Mouse (Mus musculus): ENCODE results near the gene Cd274. TPM values are rescaled to one million over a fixed set of nuclear protein-coding genes. Genes with fewer than 3 reads are reported as not detected.

Cd274 gene
- total RNA-seq, 2 experiments from 2014 or later = 1.3 to 1.5 TPM

- DNase-seq = no peak
- intact Hi-C loops (cut with DNase I) = no loop called here
Measured at GRCm38 (mm10) chr19:29362173-29362930, 4.9 kb upstream of the Cd274 start.

- DNase-seq = no peak
- intact Hi-C loops (cut with DNase I) = no loop called here
Measured at GRCm38 (mm10) chr19:29363557-29363956, 3.7 kb upstream of the Cd274 start.

DNA sequence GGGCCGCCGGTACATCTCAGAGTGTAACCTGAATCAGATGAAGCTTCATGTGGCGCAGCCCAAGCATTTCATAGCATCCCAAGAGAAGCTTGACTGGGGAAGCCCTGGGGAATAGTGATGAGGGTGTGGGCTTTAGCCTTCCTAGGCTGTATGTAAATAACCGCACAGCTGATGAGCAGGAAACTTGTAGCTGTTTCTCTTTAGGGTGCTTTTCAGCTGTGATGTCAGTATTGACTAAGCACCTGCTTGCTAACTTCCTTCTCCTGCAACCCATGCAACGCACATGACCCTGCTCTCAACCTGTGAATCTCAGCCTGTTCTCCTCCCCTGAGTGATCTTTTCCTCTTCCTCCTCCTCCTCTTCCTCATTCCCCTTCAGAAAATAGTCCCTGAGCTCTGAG, 3.2 kb upstream of the Cd274 start:
- intact Hi-C loops (cut with DNase I) = no loop called here

GRCm38 (mm10) chr19:29365105-29365504, 2.1 kb upstream of the Cd274 start:
- intact Hi-C loops (cut with DNase I) = no loop called here
- DNase-seq = no peak

More for the DNA sequence above, 3.2 kb upstream of the Cd274 start:
- DNase-seq = no peak

DNA sequence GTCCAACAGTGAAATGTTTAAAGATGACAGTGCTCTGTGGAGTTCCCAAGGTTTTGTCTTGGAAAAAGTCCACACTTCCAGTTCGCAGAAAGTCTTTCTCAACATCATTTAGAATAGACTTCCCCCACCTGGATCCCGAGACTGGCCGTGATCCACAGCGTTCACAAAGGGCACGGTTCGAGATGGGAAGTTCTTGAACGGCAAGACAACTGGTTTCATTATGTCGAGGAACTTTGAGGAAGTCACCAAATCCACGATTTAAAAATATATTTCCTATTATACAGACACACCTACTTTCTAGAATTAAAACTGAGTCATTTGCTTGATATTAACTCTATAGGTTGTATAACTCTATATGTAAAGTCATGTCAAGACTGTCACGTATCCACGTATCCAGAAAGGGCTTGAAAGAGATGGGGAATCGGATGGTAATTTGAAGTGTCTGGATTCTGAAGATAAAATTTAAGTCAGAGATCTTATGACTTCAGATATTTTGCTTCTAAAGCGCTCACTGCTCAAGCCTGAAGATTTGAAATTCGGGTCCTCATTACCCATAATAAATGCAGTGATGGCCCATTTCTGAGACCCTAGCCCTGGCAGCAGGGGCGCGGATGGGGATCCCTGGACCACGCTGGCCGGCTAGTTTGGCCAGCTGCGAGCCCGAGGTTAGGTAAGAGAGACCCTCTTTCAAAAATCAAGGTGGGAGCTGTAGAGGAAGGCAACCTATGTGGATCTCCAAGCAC, 858 bp upstream of the Cd274 start:
- intact Hi-C loops (cut with DNase I) = no loop called here

GRCm38 (mm10) chr19:29368041-29368440, 786 bp downstream of the Cd274 start:
- intact Hi-C loops (cut with DNase I) = no loop called here
- no peak for DNase-seq

More for the DNA sequence above, 858 bp upstream of the Cd274 start:
- no peak for DNase-seq

DNA sequence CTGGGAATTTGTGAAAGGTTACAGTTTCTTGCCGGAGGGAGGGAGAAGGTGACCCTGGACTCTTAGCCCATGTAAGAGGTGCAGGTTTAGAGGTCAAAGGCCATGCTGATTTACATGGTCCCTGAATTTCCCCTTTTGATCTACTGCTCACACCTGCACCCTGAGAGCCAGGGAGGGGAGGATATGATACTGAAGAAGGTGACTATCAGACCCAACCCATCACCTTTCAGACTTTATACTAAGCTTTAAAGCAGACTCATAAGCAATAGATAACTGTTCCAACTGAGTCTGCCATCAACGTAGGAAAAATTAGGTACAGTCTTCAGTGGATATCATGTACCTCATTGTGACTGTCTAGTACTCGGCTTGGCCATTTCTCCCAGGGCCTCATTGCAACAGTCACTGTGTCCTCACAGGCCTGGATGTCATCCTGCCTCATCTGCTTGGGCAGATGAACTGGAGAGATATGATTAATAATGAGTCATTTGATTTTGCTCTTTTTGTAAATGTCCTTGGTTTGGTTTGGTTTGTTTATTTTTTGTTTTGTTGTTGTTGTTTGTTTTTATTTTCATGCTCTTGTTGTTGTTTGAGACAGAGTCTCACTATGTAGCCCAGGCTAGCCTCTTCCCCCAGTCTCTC, 1.5 kb downstream of the Cd274 start:
- intact Hi-C loops (cut with DNase I) = no loop called here
- DNase-seq = no peak

- no peak for DNase-seq
- intact Hi-C loops (cut with DNase I) = no loop called here
Measured at GRCm38 (mm10) chr19:29370112-29370511, 2.9 kb downstream of the Cd274 start.

- no peak for DNase-seq
- intact Hi-C loops (cut with DNase I) = no loop called here
Measured at GRCm38 (mm10) chr19:29370545-29371283, 3.5 kb downstream of the Cd274 start.

DNA sequence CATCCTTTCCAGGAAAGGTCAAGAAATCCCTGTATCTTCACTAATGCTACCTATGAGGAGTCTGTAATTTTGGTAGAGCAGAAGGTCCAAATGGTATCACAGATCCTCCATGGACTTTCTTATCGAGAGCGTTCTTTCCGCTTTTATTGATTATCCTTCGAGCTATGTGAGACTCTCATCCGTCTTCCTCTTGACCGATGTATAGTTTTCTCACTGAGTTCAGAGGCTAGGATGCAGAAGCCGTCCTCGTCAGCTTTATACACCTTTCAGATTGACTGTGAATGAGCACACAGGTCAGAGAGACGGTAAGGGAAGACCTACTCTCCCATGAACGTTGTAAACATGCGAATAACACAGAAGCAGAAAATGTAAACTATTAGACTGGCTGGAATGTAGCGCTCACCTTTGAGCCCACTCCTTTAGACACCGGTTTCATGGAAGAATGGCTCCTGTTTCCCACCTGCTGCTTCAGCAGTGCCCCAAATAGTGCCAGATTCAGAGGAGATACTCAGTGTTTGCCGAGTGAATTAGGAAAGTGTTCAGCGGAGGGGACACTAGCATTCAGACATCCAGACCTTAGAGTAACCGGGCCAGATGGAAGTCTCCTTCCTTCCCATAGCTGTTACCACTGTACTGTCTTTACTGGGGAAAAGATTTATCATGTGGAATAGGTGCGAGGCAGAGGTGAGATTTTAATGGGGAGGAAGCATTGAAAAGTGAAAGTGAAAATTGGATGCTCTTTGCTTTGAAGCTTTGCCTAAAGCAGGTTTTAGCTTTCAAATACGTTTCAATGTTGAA, 4.2 kb downstream of the Cd274 start:
- intact Hi-C loops (cut with DNase I) = no loop called here
- no peak for DNase-seq

DNA sequence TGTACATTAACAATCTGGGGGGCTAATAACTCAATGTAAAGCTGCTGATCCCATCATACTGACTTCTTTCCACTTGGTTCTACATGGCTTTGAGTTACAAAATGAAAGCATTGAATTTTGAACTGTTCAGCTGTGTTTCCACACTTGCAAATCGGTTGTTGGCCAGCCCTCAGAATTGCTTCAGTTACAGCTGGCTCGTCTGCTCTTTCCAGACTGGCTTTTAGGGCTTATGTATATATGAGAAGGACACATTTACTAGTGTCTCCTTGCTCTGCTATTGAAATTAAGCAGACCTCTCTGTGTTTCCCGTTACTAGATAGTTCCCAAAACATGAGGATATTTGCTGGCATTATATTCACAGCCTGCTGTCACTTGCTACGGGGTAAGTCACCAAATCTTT, 4.9 kb downstream of the Cd274 start:
- DNase-seq = no peak
- intact Hi-C loops (cut with DNase I) = no loop called here

GRCm38 (mm10) chr19:29372621-29373020, 5.4 kb downstream of the Cd274 start:
- intact Hi-C loops (cut with DNase I) = no loop called here
- no peak for DNase-seq

DNA sequence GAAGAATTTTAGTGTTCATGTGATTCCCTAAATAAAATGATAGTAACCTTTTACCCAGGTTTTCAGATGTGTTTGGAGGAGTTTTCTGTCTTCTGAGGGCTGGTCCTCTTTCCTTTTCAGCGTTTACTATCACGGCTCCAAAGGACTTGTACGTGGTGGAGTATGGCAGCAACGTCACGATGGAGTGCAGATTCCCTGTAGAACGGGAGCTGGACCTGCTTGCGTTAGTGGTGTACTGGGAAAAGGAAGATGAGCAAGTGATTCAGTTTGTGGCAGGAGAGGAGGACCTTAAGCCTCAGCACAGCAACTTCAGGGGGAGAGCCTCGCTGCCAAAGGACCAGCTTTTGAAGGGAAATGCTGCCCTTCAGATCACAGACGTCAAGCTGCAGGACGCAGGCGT, 6.2 kb downstream of the Cd274 start:
- DNase-seq = no peak
- intact Hi-C loops (cut with DNase I) = no loop called here

DNA sequence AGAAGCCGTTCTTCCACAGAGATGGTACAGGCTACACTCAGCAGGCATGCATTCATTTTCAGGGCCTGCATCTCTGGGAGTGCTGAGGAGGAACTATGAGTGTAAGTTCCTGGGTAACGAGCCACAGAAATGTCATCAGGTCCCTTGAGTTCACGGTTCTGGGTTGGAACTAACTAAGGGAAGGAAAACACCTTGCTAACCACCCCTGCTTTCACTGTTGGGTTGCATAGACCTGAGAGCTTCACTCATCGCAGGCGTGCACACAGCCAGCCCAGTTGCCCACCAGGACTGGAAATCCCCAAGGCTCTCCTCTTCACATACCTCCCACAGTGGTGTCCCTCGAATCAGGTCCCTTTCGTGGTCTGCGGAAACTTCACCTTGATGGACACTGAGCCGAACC, 7.7 kb downstream of the Cd274 start:
- intact Hi-C loops (cut with DNase I) = no loop called here
- DNase-seq = no peak

- intact Hi-C loops (cut with DNase I) = no loop called here
- DNase-seq = no peak
Measured at GRCm38 (mm10) chr19:29376382-29376781, 9.1 kb downstream of the Cd274 start.

DNA sequence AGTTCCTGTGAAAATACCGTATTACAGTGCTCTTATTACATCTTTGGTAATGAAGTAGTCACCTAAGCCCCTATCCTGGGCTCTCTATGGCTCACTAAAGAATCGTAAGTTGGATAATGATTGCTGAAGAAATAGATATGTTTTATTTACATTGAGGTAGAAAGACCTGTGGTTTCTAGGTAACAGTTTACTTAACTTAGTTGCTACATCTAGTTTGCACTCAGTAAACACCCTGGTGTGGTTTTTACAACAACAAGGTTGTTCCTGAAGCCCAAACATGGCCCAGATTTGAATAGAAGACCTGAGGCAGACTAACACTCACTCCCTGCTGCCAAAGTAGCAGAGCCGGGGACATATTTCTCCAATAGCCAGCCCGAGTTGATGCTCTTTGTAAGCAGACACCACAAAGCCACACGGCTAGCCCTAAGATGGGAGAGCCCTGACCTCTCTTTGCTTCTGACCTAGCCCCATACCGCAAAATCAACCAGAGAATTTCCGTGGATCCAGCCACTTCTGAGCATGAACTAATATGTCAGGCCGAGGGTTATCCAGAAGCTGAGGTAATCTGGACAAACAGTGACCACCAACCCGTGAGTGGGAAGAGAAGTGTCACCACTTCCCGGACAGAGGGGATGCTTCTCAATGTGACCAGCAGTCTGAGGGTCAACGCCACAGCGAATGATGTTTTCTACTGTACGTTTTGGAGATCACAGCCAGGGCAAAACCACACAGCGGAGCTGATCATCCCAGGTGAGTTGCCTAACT, 12.8 kb downstream of the Cd274 start:
- no peak for DNase-seq
- intact Hi-C loops (cut with DNase I) = no loop called here

DNA sequence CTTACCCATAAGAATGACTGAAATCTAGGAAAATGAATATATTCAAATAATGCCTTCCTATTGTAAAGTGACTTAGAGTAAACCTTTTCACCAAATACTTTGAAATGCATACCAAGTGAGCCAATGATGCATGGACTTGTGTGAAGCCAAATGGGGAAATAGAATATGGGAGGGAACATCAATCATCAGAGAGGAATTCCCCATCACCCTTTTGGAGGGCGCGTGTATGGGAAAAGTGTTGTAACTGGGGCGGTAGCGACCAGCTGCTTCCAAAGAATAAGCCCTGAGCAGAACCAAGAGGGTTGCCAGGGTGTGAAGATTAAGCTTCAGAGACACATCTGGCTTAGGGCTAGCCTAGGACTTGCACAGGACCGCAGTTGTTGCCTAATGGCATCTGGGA, 16.1 kb downstream of the Cd274 start:
- DNase-seq = no peak
- intact Hi-C loops (cut with DNase I) = no loop called here

DNA sequence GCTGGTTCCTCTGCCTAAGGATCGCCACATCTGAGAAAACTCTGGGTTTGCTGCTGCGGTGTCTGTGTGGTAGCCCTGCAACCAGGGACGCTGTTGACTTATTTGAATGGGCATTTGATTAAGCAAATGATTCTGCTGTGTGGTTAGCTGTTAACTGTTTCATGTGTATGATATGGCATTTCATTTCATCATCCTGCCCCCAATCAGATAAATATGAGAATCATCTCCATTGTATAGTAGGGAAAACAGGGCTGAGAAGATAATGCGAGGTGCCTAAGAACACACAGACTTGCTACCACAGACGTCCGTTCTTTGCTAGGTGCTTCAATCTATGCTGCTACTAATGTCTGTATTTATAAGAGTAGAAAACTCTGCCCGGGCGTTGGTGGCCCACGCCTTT, 17.2 kb downstream of the Cd274 start:
- no peak for DNase-seq
- intact Hi-C loops (cut with DNase I) = no loop called here

DNA sequence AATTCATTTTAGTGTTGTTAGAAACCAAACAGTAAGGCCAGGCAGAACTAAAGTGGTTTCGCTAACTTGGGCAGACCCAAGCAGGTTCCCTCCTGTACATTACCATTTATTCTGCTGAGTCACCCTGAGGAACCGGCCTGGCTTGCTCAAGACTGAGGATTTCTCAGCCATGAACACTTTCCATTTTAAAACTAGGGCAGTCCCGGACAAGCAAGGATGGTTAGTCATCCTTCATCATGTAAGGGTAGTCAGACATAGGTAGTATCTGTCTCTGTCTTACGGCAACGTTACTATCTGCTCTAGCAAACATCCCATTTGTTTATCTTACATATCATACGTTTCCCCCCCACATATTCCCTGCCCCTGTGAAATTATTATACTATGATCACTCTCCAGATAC, 17.7 kb downstream of the Cd274 start:
- intact Hi-C loops (cut with DNase I) = no loop called here

GRCm38 (mm10) chr19:29385822-29386221, 18.6 kb downstream of the Cd274 start:
- intact Hi-C loops (cut with DNase I) = no loop called here
- no peak for DNase-seq

More for the DNA sequence above, 17.7 kb downstream of the Cd274 start:
- no peak for DNase-seq

Measured in left cerebral cortex, postnatal 4 days (tissue).